Mouse (Mus musculus) heart, adult 18-20 months (tissue): Measurements from ENCODE around the gene H2al1h. TPM values are rescaled to one million over a fixed set of nuclear protein-coding genes. Genes with fewer than 3 reads are reported as not detected.
"Not testable (repeated sequence)": the region's sequence is repeated elsewhere in the genome, so short reads cannot be mapped to it uniquely, and the experiment has no call there.

Experiments used
- DNase-seq, 2 experiments: peaks; one replicate each; pipeline ENCODE4 v3.0.0; 2021 to 2022; ENCODE audit warnings: mixed read lengths in 1 of 2
- long read RNA-seq, 2 experiments: library from polyadenylated mRNA; stranded (forward); transcript quantifications; one replicate each; pipeline ENCODE4 v2.0.0; 2021
- total RNA-seq, 2 experiments: library from RNA; stranded (reverse); gene quantifications; 2 replicates each; pipeline ENCODE4 v1.2.3; 2021

The H2al1h gene
- total RNA-seq, result not detected
- long read RNA-seq, experiment 1, result 0 reads
- long read RNA-seq, experiment 2, result 0 reads

- not testable (repeated sequence) for DNase-seq
These were observed at the start of gene H2al1h for GRCm38 (mm10) chrX:11321192-11321591. H2al1h (plus strand) TSS chrX:11321492.

- no peak for DNase-seq
These were observed 48.1 kb upstream of the H2al1h start for GRCm38 (mm10) chrX:11273190-11273589.

GRCm38 (mm10) chrX:11277083-11277482, 44.2 kb upstream of the H2al1h start:
- DNase-seq, result no peak

- DNase-seq, result no peak
These were observed 40.6 kb upstream of the H2al1h start for GRCm38 (mm10) chrX:11280741-11281140.

GRCm38 (mm10) chrX:11288306-11288882, 32.9 kb upstream of the H2al1h start:
- peak; percentile 16 to 34 for DNase-seq

- no peak for DNase-seq
These were observed 32.0 kb upstream of the H2al1h start for GRCm38 (mm10) chrX:11289244-11289643.

- DNase-seq, result not testable (repeated sequence)
These were observed 22.3 kb upstream of the H2al1h start, which contains the start of gene H2al1a for GRCm38 (mm10) chrX:11298957-11299356. H2al1a (plus strand) TSS chrX:11299257.

GRCm38 (mm10) chrX:11302132-11302531, 19.2 kb upstream of the H2al1h start, which contains the start of gene H2al1b:
H2al1b (plus strand) TSS chrX:11302432.
- DNase-seq, result not testable (repeated sequence)

- not testable (repeated sequence) for DNase-seq
These were observed 15.9 kb upstream of the H2al1h start, which contains the start of gene H2al1c for GRCm38 (mm10) chrX:11305355-11305754. H2al1c (plus strand) TSS chrX:11305655.

GRCm38 (mm10) chrX:11308524-11308923, 12.8 kb upstream of the H2al1h start, which contains the start of gene H2al1d:
H2al1d (plus strand) TSS chrX:11308824.
- not testable (repeated sequence) for DNase-seq

- DNase-seq, result not testable (repeated sequence)
These were observed 9.7 kb upstream of the H2al1h start, which contains the start of gene H2al1e for GRCm38 (mm10) chrX:11311634-11312033. H2al1e (plus strand) TSS chrX:11311934.

GRCm38 (mm10) chrX:11314858-11315257, 6.4 kb upstream of the H2al1h start, which contains the start of gene H2al1f:
H2al1f (plus strand) TSS chrX:11315158.
- DNase-seq, result not testable (repeated sequence)

- DNase-seq, result not testable (repeated sequence)
These were observed 3.3 kb upstream of the H2al1h start, which contains the start of gene H2al1g for GRCm38 (mm10) chrX:11317956-11318355. H2al1g (plus strand) TSS chrX:11318256.

- DNase-seq, result not testable (repeated sequence)
These were observed 3.1 kb downstream of the H2al1h start, which contains the start of gene H2al1i for GRCm38 (mm10) chrX:11324359-11324758. H2al1i (plus strand) TSS chrX:11324659.

GRCm38 (mm10) chrX:11327522-11327921, 6.2 kb downstream of the H2al1h start, which contains the start of gene H2al1j:
H2al1j (plus strand) TSS chrX:11327822.
- DNase-seq, result not testable (repeated sequence)

- DNase-seq, result peak; percentile 22 to 26
These were observed 24.5 kb downstream of the H2al1h start for GRCm38 (mm10) chrX:11345762-11346161.

- DNase-seq, result no peak
These were observed 25.5 kb downstream of the H2al1h start for GRCm38 (mm10) chrX:11346756-11347155.

- DNase-seq, result no peak
These were observed 39.5 kb downstream of the H2al1h start for GRCm38 (mm10) chrX:11360823-11361222.

- no peak for DNase-seq
These were observed 40.0 kb downstream of the H2al1h start for GRCm38 (mm10) chrX:11361261-11361660.

- DNase-seq, result no peak
These were observed 42.6 kb downstream of the H2al1h start for GRCm38 (mm10) chrX:11363890-11364289.

- no peak for DNase-seq
These were observed 43.9 kb downstream of the H2al1h start for GRCm38 (mm10) chrX:11365151-11365550.
